Mouse (Mus musculus) limb, embryonic 15.5 days (tissue): Measurements from ENCODE around the gene Tspan17. TPM values are rescaled to one million over a fixed set of nuclear protein-coding genes. Genes with fewer than 3 reads are reported as not detected.

Experiments
- ATAC-seq: fragments of 200-750 bp; cut with Nextera tagmentation; 2 replicates; pipeline ENCODE4 v1.8.0; 2017; ENCODE audit warnings: low read depth, moderate TSS enrichment; ENCODE audit not compliant: insufficient number of reproducible peaks, low FRiP score, low TSS enrichment
- H3K27ac ChIP-seq: fragments of 300-500 bp; sonication (generic); 2 replicates; pipeline ENCODE4 v1.5.1; 2015; ENCODE audit warnings: moderate library complexity, mild to moderate bottlenecking, inconsistent platforms
- H3K27me3 ChIP-seq: fragments of 300-500 bp; sonication (generic); 2 replicates; pipeline ENCODE4 v1.6.1; 2015; ENCODE audit warnings: inconsistent platforms
- H3K36me3 ChIP-seq: fragments of 300-500 bp; sonication (generic); 2 replicates; pipeline ENCODE4 v1.6.1; 2015; ENCODE audit warnings: inconsistent platforms
- H3K4me1 ChIP-seq: fragments of 300-500 bp; sonication (generic); 2 replicates; pipeline ENCODE4 v1.6.1; 2015; ENCODE audit warnings: inconsistent platforms
- H3K4me2 ChIP-seq: fragments of 300-500 bp; sonication (generic); 2 replicates; pipeline ENCODE4 v1.6.1; 2015; ENCODE audit warnings: mild to moderate bottlenecking, inconsistent platforms
- H3K4me3 ChIP-seq: fragments of 300-500 bp; sonication (generic); 2 replicates; pipeline ENCODE4 v1.5.1; 2015; ENCODE audit warnings: mild to moderate bottlenecking, inconsistent platforms
- H3K9ac ChIP-seq: fragments of 300-500 bp; sonication (generic); 2 replicates; pipeline ENCODE4 v1.6.1; 2015; ENCODE audit warnings: inconsistent platforms
- H3K9me3 ChIP-seq: fragments of 300-500 bp; sonication (generic); 2 replicates; pipeline ENCODE4 v1.6.1; 2016; ENCODE audit warnings: inconsistent platforms
- WGBS: fragments of 180-500 bp; shearing (Covaris S2); methylation state at CpG from one replicate; pipeline ENCODE4 v1.1.7; 2015; 5-methylcytosine and 5-hydroxymethylcytosine counted together
- polyA plus RNA-seq: library from polyadenylated mRNA; unstranded; fragments of >200 nt; fragmentation: Nextera tagmentation; extraction: Ambion mirVana; gene quantifications from 2 replicates; pipeline ENCODE4 v1.2.1, GENCODE M21; 2015

The Tspan17 gene
- polyA plus RNA-seq = 7.8 and 8.0 TPM in 2 replicates

GRCm38 (mm10) chr13:54788740-54789560 is at the start of gene Tspan17:
TSS of gene Tspan17 (plus strand) at chr13:54789377.
- WGBS = 2% methylated on average over 45 of the region's 49 CpGs
- H3K4me2 ChIP-seq = peak within 1 kb of the TSS; percentile 93
- 0 out of 2 replicates have a peak within 1 kb of the TSS, but pooled peaks have one; percentile 18 for H3K9ac ChIP-seq
- H3K9me3 ChIP-seq = no peaks in the 10 kb centered on the region
- H3K27ac ChIP-seq = no peak within 1 kb of the TSS
- peaks cover 13% of the 10 kb centered on the region for H3K4me1 ChIP-seq
- peak; percentile 64 for ATAC-seq
- no peaks in the 10 kb centered on the region for H3K36me3 ChIP-seq
- H3K27me3 ChIP-seq = peaks cover 41% of the 10 kb centered on the region
- peak within 1 kb of the TSS; percentile 51 for H3K4me3 ChIP-seq

GRCm38 (mm10) chr13:54746110-54746509 is 43.1 kb upstream of the Tspan17 start:
- Histone ChIP-seq H3K4me1 (peaks cover 11% of the 10 kb centered on the region), H3K4me3 (no peak overlapping the region), H3K36me3 (no peaks in the 10 kb centered on the region), H3K27ac (no peak overlapping the region), H3K9ac (no peak overlapping the region), H3K4me2 (no peak overlapping the region), H3K27me3 (peaks cover 57% of the 10 kb centered on the region), H3K9me3 (no peaks in the 10 kb centered on the region)
- WGBS = 38% methylated on average over 6 of the region's 6 CpGs
- no peak for ATAC-seq

DNA sequence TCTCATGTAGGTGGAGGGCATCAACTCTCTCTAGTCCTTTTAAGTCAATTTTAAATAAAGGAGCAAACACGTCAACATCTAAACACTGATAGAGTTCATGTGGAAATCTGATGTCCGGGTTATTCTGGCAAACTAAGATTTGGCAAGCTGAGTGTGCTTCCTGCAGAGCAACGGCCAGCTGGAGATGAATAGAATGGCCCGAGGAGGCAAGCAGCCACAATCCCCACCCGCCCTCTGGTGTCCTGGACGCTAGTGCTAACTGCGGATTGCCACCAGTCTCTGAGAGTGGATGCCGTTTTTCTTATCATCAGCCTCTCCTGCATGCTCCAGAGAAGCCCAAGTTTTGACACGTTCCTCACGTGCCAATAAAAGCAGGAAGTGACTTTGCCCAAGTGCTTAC is 42.3 kb upstream of the Tspan17 start:
- ATAC-seq = no peak
- Histone ChIP-seq H3K27me3 (peaks cover 58% of the 10 kb centered on the region), H3K4me3 (no peak overlapping the region), H3K36me3 (no peaks in the 10 kb centered on the region), H3K4me2 (no peak overlapping the region), H3K4me1 (peaks cover 11% of the 10 kb centered on the region), H3K27ac (no peak overlapping the region), H3K9me3 (no peaks in the 10 kb centered on the region), H3K9ac (no peak overlapping the region)
- 47% methylated on average over 10 of the region's 10 CpGs for WGBS

- H3K9ac ChIP-seq = no peak overlapping the region
- WGBS = 82% methylated on average over 8 of the region's 8 CpGs
- no peak overlapping the region for H3K4me3 ChIP-seq
- no peaks in the 10 kb centered on the region for H3K9me3 ChIP-seq
- peaks cover 11% of the 10 kb centered on the region for H3K4me1 ChIP-seq
- no peak overlapping the region for H3K27ac ChIP-seq
- H3K36me3 ChIP-seq = no peaks in the 10 kb centered on the region
- H3K4me2 ChIP-seq = no peak overlapping the region
- ATAC-seq = no peak
- H3K27me3 ChIP-seq = peaks cover 61% of the 10 kb centered on the region
Observed at GRCm38 (mm10) chr13:54748190-54748589, 41.0 kb upstream of the Tspan17 start.

DNA sequence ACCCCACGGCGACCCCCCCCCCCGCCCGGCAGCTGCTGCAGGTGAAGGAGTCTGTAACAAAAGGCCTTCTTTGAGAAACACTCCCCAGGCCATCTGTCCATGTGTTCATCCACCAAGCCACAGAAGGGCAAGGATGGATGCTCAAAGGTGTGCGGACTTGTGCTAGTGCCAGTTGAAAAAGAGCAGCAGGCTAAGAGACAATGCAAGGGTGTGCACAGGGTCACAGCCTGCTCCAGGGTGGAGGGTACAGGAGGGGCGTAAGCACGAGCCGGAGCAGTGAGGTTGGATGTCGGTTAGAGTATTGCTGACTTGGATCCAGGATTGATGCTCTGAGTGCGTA is 40.5 kb upstream of the Tspan17 start:
- peaks cover 62% of the 10 kb centered on the region for H3K27me3 ChIP-seq
- H3K9me3 ChIP-seq = no peaks in the 10 kb centered on the region
- H3K4me3 ChIP-seq = 0 out of 2 replicates have a peak overlapping the region, but pooled peaks have one; percentile 53
- 50% methylated on average over 10 of the region's 10 CpGs for WGBS
- H3K27ac ChIP-seq = no peak overlapping the region
- peak overlapping the region; percentile 94; the same call in 1 of the 2 replicates for H3K4me2 ChIP-seq
- 0 out of 2 replicates have a peak, but pooled peaks have one; percentile 31 for ATAC-seq
- no peak overlapping the region for H3K9ac ChIP-seq
- peaks cover 11% of the 10 kb centered on the region for H3K4me1 ChIP-seq
- no peaks in the 10 kb centered on the region for H3K36me3 ChIP-seq

- Histone ChIP-seq H3K9ac (no peak overlapping the region), H3K27me3 (peaks cover 67% of the 10 kb centered on the region), H3K4me2 (peak overlapping the region; percentile 94), H3K4me1 (peaks cover 11% of the 10 kb centered on the region), H3K9me3 (no peaks in the 10 kb centered on the region), H3K36me3 (no peaks in the 10 kb centered on the region), H3K27ac (no peak overlapping the region), H3K4me3 (peak overlapping the region; percentile 53)
- ATAC-seq = peak; percentile 55; the same call in 1 of the 2 replicates
- WGBS = 3% methylated on average over 67 of the region's 100 CpGs
Observed at GRCm38 (mm10) chr13:54749061-54749863, 39.9 kb upstream of the Tspan17 start.

DNA sequence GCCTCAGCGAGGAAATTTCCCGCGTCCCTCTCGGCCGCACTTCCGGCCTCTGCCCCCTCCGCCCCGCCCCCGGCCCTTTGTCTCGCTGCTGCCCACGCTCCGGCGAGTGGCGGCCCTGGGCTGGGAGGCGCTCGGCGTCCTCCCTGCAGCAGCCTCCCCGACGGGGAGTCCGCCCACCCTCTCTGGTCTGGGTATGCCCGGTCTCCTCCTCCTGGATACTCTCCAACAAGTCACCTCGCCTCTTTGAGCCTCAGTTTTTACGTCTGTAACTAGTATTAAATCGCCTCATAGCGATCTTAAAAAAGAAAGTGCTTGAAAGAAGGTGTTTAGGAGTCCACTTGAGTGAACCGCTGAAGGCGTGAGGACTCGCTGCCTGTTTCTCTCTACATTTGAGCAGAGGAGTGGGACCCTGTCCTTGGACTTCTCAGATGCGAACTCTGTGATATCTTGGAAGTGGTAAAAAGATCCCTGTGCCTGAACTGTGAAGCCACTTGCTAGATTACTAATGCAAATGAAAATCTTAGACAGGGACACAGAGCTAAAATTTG is 39.2 kb upstream of the Tspan17 start, which contains the start of gene Gprin1:
Gene Gprin1, minus strand, starts transcription at position 11 of the 548 bp plus-strand sequence.
- WGBS = 3% methylated on average over 28 of the region's 29 CpGs
- H3K4me1 ChIP-seq = peaks cover 11% of the 10 kb centered on the region
- H3K27ac ChIP-seq = no peak within 1 kb of the TSS
- H3K4me3 ChIP-seq = peak within 1 kb of the TSS; percentile 53
- peaks cover 73% of the 10 kb centered on the region for H3K27me3 ChIP-seq
- H3K4me2 ChIP-seq = peak within 1 kb of the TSS; percentile 94
- no peaks in the 10 kb centered on the region for H3K36me3 ChIP-seq
- H3K9ac ChIP-seq = no peak within 1 kb of the TSS
- no peaks in the 10 kb centered on the region for H3K9me3 ChIP-seq
- ATAC-seq = no peak

- Histone ChIP-seq H3K36me3 (no peaks in the 10 kb centered on the region), H3K4me3 (no peak overlapping the region), H3K9me3 (no peaks in the 10 kb centered on the region), H3K4me2 (no peak overlapping the region), H3K9ac (no peak overlapping the region), H3K27ac (no peak overlapping the region), H3K27me3 (peaks cover 81% of the 10 kb centered on the region), H3K4me1 (peaks cover 11% of the 10 kb centered on the region)
- 4% methylated on average over 8 of the region's 8 CpGs for WGBS
- no peak for ATAC-seq
Observed at GRCm38 (mm10) chr13:54750699-54751098, 38.5 kb upstream of the Tspan17 start.

- H3K9me3 ChIP-seq = no peaks in the 10 kb centered on the region
- no peak overlapping the region for H3K9ac ChIP-seq
Observed at GRCm38 (mm10) chr13:54752656-54753055, 36.5 kb upstream of the Tspan17 start.

GRCm38 (mm10) chr13:54753733-54754132 is 35.4 kb upstream of the Tspan17 start:
- H3K27ac ChIP-seq = no peak overlapping the region
- peaks cover 70% of the 10 kb centered on the region for H3K27me3 ChIP-seq
- peaks cover 23% of the 10 kb centered on the region for H3K4me1 ChIP-seq
- 68% methylated on average over 6 of the region's 6 CpGs for WGBS
- no peaks in the 10 kb centered on the region for H3K9me3 ChIP-seq
- no peaks in the 10 kb centered on the region for H3K36me3 ChIP-seq
- no peak for ATAC-seq
- no peak overlapping the region for H3K9ac ChIP-seq
- H3K4me2 ChIP-seq = no peak overlapping the region
- H3K4me3 ChIP-seq = no peak overlapping the region

More at GRCm38 (mm10) chr13:54752656-54753055, 36.5 kb upstream of the Tspan17 start:
- H3K4me1 ChIP-seq = peaks cover 13% of the 10 kb centered on the region
- no peak overlapping the region for H3K27ac ChIP-seq
- no peak overlapping the region for H3K4me2 ChIP-seq
- no peak overlapping the region for H3K4me3 ChIP-seq
- H3K36me3 ChIP-seq = no peaks in the 10 kb centered on the region
- 71% methylated on average over 10 of the region's 10 CpGs for WGBS
- peaks cover 78% of the 10 kb centered on the region for H3K27me3 ChIP-seq
- no peak for ATAC-seq

DNA sequence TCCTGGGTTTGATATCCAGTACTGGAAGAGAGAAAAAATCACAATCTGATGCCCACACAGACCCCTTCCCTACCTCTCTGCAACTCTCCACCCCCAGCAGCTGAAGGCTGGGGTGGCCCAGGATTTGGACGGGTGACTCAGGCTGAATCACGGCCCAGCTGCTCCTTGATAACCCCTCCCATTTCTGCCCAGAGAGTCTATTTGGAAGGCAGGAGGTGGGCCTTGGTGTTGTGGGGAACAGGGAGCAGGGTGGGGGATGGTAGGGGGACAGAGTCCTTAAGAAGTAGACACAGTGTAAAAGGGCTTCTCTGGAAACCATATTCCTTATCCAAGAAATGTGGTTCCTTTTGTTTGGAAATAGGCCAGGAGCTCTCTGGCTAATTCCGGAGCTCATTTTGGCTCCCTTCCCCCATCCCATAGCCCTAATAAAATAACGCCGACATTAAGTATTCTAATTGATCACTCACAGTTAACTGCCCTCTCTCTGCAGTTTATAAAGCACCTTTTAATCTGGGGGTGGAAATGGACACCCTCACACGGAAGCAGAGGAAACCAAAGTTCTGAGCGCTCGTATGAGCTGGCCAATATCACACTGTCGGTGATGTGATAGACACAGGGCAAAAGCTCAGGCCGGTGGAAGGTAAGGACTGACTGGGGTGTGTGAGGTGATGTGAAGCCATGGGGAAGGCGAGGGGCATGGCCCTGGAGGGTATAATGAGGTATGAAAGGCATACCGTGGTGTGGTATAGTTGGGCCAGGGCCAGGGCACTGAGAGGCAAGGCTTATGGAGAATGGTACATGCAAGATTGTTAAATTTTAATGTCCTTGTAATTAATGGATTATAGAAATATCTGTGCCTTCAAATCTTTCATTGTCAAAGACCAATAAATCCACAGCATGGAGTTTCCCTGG is 34.8 kb upstream of the Tspan17 start:
- Histone ChIP-seq H3K9me3 (no peaks in the 10 kb centered on the region), H3K4me1 (peaks cover 20% of the 10 kb centered on the region), H3K9ac (no peak overlapping the region), H3K36me3 (no peaks in the 10 kb centered on the region), H3K27me3 (peaks cover 70% of the 10 kb centered on the region), H3K4me3 (no peak overlapping the region), H3K4me2 (no peak overlapping the region), H3K27ac (no peak overlapping the region)
- ATAC-seq = no peak
- WGBS = 31% methylated on average over 12 of the region's 12 CpGs
